Mouse (Mus musculus) erythroblast, embryonic 14.5 days (primary cell): ENCODE results near the gene Olfr547. TPM values are rescaled to one million over a fixed set of nuclear protein-coding genes. Genes with fewer than 3 reads are reported as not detected.

Experiments used
- H3K27me3 ChIP-seq: 2 replicates; pipeline ENCODE4 v1.6.1; 2012; ENCODE audit warnings: inconsistent platforms; ENCODE audit not compliant: control insufficient read depth
- H3K36me3 ChIP-seq: 2 replicates; pipeline ENCODE4 v1.6.1; 2012; ENCODE audit warnings: mild to moderate bottlenecking, inconsistent platforms; ENCODE audit not compliant: control insufficient read depth
- H3K4me1 ChIP-seq: 2 replicates; pipeline ENCODE4 v1.6.1; 2012; ENCODE audit warnings: inconsistent platforms; ENCODE audit not compliant: control insufficient read depth
- H3K4me3 ChIP-seq: replicated peaks from 2 replicates; pipeline ENCODE3; 2012; ENCODE audit warnings: moderate library complexity, mild to moderate bottlenecking, inconsistent platforms
- H3K9me3 ChIP-seq: 2 replicates; pipeline ENCODE4 v1.6.1; 2012; ENCODE audit warnings: low read length, inconsistent platforms, mixed read lengths; ENCODE audit not compliant: control insufficient read depth
- GATA1 ChIP-seq: IDR thresholded peaks from 2 replicates; pipeline ENCODE4 v1.6.1; 2012; ENCODE audit warnings: low read length, inconsistent platforms, mixed read lengths
- TAL1 ChIP-seq: IDR thresholded peaks from 3 replicates; pipeline ENCODE4 v1.6.1; 2012; ENCODE audit warnings: low read length, inconsistent platforms, mixed read lengths
- polyA plus RNA-seq: library from polyadenylated mRNA; stranded (reverse); fragments of >175 nt; gene quantifications from 2 replicates; pipeline ENCODE4 v1.2.3, GENCODE M21; 2012

The Olfr547 gene
- polyA plus RNA-seq, 1 experiment: not detected

DNA sequence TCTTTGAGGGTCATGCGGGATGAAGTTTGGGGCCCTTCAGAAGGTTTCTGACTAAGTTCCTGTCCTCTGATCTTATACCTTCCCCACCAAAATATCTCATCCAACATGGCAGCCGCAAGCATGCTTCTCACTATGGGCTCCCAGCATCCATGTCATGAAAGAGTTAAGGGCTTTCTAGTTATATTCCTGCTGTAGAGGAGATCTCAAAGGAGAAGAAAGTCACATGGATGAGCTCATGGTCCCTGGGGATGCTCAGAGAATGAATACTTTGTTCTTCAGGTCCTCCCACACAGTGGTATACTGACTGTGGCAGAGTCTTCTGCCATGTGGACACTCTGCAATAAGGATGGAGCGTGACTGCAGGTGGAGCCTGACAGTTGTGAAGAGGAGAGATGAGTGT is 15.0 kb downstream of the Olfr547 start, which contains the start of gene Olfr549:
Gene Olfr549 (plus strand): TSS at position 301 of the 400 bp plus-strand sequence.
- TF ChIP-seq GATA1: no peak
- TF ChIP-seq TAL1: no peak
- Histone ChIP-seq H3K4me3 (no peak within 1 kb of the TSS), H3K27me3 (no peaks in the 10 kb centered on the region), H3K36me3 (no peaks in the 10 kb centered on the region), H3K4me1 (no peaks in the 10 kb centered on the region), H3K9me3 (no peaks in the 10 kb centered on the region)

DNA sequence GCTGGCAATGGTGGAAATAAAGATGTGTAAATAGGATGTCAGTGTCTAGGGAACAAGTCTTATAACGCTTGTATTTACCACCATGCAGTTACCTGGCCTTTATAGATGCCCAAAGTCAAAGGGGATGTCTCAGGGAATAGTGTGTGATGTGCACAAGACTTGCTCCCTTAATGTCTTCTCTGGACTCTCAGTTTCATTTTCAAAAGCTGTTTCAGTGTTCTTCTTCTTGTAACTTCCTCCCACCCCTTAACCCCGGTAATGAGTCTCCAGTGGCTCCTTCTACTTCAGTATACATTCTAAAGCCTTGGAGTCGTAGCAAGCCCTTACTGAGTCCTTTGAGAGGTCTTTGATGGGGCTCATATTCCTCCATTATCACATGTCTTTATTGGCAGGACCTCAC is 18.7 kb downstream of the Olfr547 start:
- H3K4me3 ChIP-seq: no peak overlapping the region
- TF ChIP-seq GATA1: no peak
- TF ChIP-seq TAL1: no peak
- no peaks in the 10 kb centered on the region for H3K9me3 ChIP-seq
- no peaks in the 10 kb centered on the region for H3K4me1 ChIP-seq
- H3K36me3 ChIP-seq: no peaks in the 10 kb centered on the region
- no peaks in the 10 kb centered on the region for H3K27me3 ChIP-seq

DNA sequence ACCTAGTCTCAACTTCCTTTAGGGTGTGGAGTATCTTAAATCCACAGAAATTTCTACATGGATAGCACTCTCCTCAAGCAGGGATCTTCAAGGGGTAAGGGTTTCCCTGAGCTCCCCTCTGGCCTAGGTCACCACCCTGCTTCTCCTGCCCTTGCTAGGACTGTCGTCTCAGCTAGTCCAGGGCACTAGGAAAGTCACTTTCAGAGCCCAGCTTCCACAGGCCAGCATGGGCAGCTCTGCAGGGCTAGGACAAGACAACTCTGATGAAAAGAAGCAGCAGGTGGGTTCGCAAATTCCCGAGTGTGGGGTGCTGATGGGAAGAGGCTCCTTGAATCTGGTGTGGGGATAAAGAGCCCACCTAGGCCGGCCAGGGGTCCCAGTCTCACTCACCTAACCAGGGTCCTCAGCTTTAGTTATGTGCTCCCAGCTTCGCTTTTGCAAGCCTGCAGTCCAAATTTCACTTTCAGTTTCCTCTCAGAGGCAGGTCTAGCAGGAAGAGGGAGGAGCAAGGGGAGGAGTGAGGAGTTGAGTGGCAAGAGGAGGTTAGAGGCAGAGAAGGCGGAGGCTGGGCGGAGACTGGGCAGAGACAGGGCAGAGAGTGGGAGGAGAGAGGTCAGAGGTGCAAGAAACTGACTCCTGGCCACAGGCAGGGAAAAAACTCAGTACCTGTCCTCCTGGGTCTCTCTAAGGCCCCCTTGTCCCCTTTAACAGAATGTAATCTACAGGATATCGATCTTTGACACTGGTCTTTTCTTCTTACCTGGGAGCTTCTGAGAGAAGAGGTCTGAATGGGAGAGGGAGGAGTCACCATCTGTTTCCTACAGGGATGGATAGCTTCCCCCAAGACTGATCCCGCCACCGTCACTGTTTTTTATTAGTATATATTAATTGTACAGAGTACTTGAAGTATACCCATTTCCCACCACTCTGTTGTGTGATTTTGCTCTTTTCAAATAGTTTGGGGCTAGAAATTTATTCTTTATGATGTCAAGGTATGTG is 30.7 kb downstream of the Olfr547 start, which contains the start of gene Trim21:
Gene Trim21 (minus strand): TSS at position 488 of the 999 bp plus-strand sequence.
- no peaks in the 10 kb centered on the region for H3K9me3 ChIP-seq
- H3K4me3 ChIP-seq: peak within 1 kb of the TSS; percentile 82
- no peaks in the 10 kb centered on the region for H3K27me3 ChIP-seq

DNA sequence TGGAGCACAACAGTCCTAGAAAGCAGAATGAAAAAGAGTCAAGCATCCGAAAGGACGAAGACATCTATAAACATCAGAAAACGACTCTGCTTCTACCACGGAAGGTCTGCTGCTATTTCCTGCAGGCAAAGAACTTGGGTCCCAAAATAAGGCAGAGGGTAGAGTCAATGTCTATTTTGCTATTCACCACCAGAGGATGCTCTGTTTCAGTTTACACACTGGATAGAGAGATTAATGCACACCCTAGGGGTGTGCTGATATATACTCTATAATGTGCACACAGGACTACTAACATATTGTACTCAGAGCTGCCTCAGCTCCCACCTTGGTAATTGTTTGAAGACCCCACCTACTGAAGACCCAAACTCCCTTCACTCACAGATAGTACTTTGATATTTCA is 31.7 kb downstream of the Olfr547 start:
- Histone ChIP-seq H3K9me3 (no peaks in the 10 kb centered on the region), H3K4me1 (peaks cover 20% of the 10 kb centered on the region), H3K27me3 (no peaks in the 10 kb centered on the region), H3K4me3 (no peak overlapping the region), H3K36me3 (no peaks in the 10 kb centered on the region; the same call in none of the 2 replicates)
- no peak for TF ChIP-seq GATA1
- TF ChIP-seq TAL1: no peak

More for the DNA sequence above, 30.7 kb downstream of the Olfr547 start, which contains the start of gene Trim21:
- Histone ChIP-seq H3K4me1 (peaks cover 20% of the 10 kb centered on the region), H3K36me3 (no peaks in the 10 kb centered on the region; the same call in none of the 2 replicates)
- TF ChIP-seq GATA1 (no peak), TAL1 (no peak)

DNA sequence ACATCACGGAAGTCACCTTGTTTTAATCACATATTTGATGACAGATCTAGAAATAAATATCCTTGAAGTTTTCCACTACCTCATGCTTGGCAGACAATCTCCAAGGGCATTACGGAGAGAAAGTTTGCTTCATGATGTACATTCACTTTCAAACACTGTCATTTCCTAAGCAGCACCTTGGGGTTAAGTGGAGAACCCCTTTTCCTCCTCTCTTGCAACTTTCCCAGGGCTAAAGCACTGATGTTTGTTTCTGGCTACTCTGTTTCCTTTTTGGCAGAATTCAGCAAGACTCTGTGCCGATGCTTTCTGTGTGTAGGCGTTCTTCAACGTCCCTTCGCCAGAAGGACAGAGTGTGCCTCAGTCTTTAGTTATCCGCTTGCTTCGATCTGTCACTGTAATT is 36.6 kb downstream of the Olfr547 start, which contains the start of gene Olfr550:
Gene Olfr550 (plus strand): TSS at position 301 of the 400 bp plus-strand sequence.
- Histone ChIP-seq H3K27me3 (no peaks in the 10 kb centered on the region), H3K4me3 (no peak within 1 kb of the TSS), H3K4me1 (no peaks in the 10 kb centered on the region), H3K36me3 (no peaks in the 10 kb centered on the region), H3K9me3 (no peaks in the 10 kb centered on the region)
- no peak for TF ChIP-seq TAL1
- TF ChIP-seq GATA1: no peak

DNA sequence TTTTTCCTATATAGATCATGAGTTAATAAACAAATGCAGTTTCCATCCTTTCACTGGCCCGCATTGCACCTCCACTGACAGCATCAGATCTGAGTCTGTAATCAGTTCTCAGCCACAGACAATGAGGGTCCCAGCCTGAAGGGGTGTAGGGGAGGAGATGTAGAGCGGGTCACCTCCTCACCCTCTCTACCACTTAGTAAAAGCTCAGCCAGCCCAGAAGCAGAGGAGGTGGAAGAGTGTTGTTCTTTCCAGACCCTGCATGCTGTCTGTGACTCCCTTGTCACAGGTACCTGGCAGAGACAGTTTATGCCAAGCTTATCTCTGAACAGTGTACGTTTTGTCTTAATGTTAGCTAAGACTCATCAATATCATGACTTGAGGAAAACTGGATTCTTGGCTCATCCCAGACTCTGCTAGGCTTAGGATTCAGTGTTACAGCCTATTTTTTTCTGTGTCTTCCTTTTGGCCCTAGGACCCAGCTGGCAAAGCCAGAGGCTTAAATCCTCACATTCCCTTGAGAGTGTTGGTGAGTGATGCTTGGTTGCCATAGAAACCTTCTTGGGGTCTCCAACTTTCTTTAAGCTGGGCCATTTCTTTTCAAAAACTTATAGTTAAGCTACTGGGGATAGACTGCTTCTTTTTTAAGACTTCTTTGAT is 38.8 kb downstream of the Olfr547 start:
- Histone ChIP-seq H3K4me1 (no peaks in the 10 kb centered on the region), H3K4me3 (no peak overlapping the region), H3K27me3 (no peaks in the 10 kb centered on the region), H3K9me3 (no peaks in the 10 kb centered on the region), H3K36me3 (no peaks in the 10 kb centered on the region)
- no peak for TF ChIP-seq TAL1

DNA sequence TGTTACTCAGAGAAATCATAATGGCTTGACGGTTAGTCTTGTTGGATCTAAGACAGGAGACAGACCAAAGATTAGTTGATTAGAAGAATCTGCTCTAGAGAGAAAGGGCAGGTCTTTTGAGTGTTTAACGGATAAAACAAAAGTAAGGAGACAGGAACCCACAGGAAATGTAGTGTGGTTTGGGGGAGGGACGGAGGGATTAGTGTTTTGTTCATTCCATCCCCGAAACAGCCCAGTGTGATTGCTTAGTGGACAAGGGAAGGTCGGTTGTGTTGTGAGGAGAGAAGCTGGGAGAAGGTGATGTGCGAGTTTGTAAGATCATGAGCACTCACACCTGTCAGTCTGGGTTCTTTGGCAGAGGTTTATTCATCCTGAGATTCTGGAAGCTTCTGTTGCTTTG is 41.4 kb downstream of the Olfr547 start:
- TF ChIP-seq TAL1 (no peak), GATA1 (no peak)
- Histone ChIP-seq H3K27me3 (no peaks in the 10 kb centered on the region), H3K4me3 (no peak overlapping the region)

More for the DNA sequence above, 41.4 kb downstream of the Olfr547 start:
- Histone ChIP-seq H3K4me1 (no peaks in the 10 kb centered on the region), H3K9me3 (no peaks in the 10 kb centered on the region), H3K36me3 (no peaks in the 10 kb centered on the region)

Other genes with a start within 250 kb of the Olfr547 start
- gene Rrm1, start 93.1 kb upstream of the Olfr547 start, polyA plus RNA-seq: 14.9 and 31.0 TPM in 2 replicates
- not detected in 2 replicates for gene Olfr543, start 53.1 kb upstream of the Olfr547 start, polyA plus RNA-seq
- gene Olfr544, start 46.4 kb upstream of the Olfr547 start, polyA plus RNA-seq: not detected in 2 replicates
- not detected in 2 replicates for gene Olfr545, start 35.2 kb upstream of the Olfr547 start, polyA plus RNA-seq
- gene Olfr548-ps1, start 6.1 kb downstream of the Olfr547 start, polyA plus RNA-seq: not detected in 2 replicates
- gene Olfr549, start 15.1 kb downstream of the Olfr547 start, polyA plus RNA-seq: not detected in 2 replicates
- gene Trim21, start 30.7 kb downstream of the Olfr547 start, polyA plus RNA-seq: 0.09 and 0.26 TPM in 2 replicates
- gene Olfr550, start 36.7 kb downstream of the Olfr547 start, polyA plus RNA-seq: not detected in 2 replicates
- gene Olfr551, start 57.1 kb downstream of the Olfr547 start, polyA plus RNA-seq: not detected in 2 replicates
- gene Olfr552, start 63.0 kb downstream of the Olfr547 start, polyA plus RNA-seq: not detected in 2 replicates
- gene Olfr553, start 83.5 kb downstream of the Olfr547 start, polyA plus RNA-seq: not detected in 2 replicates
- not detected in 2 replicates for gene Olfr554, start 103.7 kb downstream of the Olfr547 start, polyA plus RNA-seq
- gene Olfr555, start 124.1 kb downstream of the Olfr547 start, polyA plus RNA-seq: not detected in 2 replicates
- gene Olfr556, start 130.2 kb downstream of the Olfr547 start, polyA plus RNA-seq: not detected in 2 replicates
- gene Trim68, start 152.6 kb downstream of the Olfr547 start, polyA plus RNA-seq: 0.05 TPM in 1 of 2 replicates, not detected in the other
- gene Olfr557, start 161.2 kb downstream of the Olfr547 start, polyA plus RNA-seq: not detected in 2 replicates
- gene Olfr558, start 167.5 kb downstream of the Olfr547 start, polyA plus RNA-seq: not detected in 2 replicates
- not detected in 2 replicates for gene Olfr33, start 184.3 kb downstream of the Olfr547 start, polyA plus RNA-seq
- not detected in 2 replicates for gene Olfr559, start 192.7 kb downstream of the Olfr547 start, polyA plus RNA-seq
- gene Olfr560, start 224.6 kb downstream of the Olfr547 start, polyA plus RNA-seq: not detected in 2 replicates
- 0.04 TPM in 1 of 2 replicates, not detected in the other for gene Olfr78, start 224.7 kb downstream of the Olfr547 start, polyA plus RNA-seq
- gene Olfr561, start 236.5 kb downstream of the Olfr547 start, polyA plus RNA-seq: not detected in 2 replicates